Mouse (Mus musculus): ENCODE data around the gene Itgb5.

Gene Itgb5

DNA sequence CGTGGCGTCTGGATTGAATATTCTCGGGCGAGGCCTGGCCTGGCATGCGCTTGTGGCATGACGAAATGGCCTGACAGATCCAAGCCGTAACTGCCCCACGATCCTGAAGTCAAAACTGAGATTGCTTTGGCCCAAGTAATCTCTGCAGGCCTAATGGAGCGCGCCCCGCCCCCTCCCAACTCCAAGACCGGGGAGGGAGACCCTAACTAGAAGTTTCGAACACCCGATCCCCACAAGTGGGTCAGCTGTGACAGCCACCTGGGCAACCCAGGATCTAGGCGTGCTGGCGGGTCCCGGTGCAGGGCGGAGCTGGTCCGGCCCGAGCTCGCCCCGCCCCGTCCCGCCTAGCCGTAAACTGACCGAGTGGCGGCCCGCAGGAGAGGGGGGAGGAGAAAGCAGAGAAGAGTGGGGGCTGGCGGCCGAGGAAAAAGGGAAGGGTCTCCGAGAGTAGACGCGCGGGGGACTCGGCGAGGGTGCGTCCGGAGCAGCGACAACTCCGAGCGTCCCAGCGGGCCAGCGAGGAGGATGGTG is at the start of gene Itgb5:
Gene Itgb5, plus strand, starts transcription at position 365 of the 531 bp plus-strand sequence.
- peak; percentile 78 to 80 for DNase-seq (ENCODE audit: low spot score in 2 of 2)

DNA sequence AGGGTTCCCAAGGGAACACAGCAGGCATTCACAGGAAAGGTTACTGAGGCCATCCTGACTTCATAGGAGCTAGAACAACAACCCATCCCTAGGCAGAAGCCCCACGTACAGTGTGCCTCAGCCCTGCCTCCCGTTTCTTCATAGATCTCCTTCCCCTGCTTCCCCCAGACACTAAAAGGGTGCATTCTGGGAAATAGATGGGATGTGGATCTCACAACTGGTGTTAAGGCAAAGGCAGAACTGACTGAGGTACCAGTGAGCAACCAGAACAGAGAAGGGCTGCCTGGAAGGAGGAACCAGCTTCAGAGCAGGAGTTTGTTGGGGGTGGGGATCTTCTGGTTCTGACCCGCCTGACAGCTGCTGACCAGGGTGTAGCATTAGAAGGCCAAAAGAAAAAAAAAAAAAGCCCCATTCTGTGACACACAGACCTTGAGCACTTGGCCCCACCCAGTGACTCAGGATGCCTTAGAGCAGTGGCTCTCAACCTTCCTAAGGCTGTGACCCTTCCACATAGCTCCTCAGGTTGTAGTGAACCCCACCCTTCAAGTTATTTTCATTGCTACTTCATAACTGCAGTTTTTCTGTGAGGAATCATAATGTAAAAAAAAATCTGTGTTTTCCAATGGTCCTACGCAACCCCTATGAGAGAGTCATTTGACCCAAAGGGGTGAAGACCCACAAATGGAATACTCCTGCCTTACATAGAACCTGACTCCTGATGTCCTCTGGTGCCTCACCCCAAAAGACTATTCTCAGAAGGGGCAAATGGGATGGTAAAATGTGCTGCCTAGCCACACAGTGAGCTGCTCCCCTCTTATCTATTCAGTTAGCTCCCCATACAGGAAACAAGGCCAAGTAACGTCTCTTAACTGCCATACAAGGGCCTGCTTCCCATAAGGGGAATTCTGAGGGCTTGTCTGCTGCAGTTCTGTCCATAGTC is 47.4 kb upstream of the Itgb5 start:
- DNase-seq (ENCODE audit: low spot score in 2 of 2): no peak

DNA sequence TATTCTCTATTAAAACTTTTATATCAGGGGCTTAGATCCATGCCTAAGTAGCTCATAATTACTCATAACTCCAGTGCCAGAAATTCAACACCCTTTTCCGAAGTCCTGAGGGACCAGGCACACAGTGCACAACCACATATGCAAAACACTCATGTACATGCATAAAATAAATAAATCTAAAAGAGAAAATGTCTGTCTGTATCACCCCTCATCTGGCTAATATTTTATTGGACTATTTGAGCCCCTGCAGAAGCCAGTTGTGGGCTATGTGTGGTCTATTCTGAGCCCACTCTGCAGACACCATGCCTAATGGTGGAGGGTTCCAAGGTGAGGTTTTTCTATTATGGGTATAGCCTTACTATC is 46.8 kb upstream of the Itgb5 start:
- DNase-seq (ENCODE audit: low spot score in 2 of 2): no peak

DNA sequence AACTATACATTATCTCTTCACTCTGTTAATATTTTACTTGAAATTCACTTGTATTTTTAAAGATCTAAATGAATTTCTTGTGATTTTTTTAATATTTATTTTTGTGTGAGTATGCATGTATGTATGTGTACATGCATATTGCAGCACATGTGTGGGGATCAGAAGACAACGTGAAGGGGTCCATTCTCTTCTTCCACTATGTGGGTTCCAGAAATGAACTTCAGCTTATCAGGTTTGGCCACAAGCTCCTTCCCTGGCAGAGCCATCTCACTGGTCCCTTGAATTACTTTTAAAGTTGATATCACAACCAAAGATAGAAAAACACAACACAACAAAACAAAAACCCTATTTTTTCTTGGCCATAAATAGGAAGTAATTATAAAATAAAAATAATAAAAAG is 44.9 kb upstream of the Itgb5 start:
- no peak for DNase-seq (ENCODE audit: low spot score in 2 of 2)

DNA sequence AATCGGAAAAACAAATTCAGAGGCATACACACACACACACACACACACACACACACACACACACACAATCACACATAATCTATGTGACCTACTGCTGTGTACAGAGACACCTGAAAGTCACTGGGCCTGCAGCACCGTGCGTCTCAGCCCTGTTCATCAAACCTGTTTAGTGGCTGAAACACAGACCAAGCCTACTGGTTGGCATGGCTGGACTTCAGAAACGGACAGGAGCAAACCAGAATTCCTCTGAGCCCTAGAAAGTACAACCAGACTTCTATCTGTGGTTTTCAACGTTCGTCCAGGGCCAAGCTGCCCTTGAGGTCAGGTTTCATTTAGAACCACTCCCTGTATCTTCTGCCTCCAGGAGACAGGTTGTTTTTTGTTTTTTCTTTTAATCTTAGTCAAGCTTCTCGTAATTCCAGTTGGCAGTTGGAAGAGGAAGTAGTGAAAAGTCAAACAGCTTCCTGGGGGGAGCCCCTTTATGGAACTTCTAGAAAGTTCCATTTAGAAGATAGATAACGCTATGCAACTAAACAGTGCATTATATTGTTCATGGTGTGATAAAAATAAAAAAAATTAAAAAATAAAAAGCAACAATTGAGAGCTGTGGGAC is 44.3 kb upstream of the Itgb5 start:
- no peak for DNase-seq (ENCODE audit: low spot score in 2 of 2)

DNA sequence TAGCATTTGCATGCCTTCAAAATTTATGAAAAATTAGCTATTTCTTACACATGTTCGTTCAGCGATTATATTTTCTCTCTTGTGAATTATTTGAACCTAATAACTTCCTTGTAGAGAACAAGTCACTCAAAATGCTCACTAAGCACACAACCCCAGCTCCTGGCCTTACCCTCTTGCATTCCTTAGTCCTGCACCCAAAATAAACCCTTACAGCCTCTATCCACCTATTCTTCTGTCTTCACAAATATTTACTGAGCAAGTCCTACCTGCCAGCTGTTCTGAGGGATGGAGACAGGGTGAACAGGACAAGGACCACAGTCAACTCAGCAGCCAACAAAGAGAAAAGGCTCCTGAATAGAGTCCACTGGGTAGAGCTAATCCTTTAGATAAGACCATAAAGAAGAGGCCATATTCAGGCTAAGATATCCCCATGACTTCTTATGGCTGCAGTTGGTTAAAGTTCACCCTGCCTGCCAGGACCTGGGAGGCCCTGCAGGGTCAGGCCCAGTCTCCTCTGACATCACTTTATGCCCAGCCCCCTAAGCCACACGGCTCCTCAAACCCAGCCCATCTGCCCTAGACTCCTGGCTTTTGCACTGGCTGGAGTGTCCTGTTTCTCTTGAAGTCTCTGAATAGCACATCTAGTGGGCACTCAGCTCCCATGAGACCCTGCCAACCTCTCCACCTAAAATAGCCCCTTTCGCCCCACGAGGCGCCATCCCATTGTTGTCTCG is 42.6 kb upstream of the Itgb5 start:
- DNase-seq (ENCODE audit: low spot score in 2 of 2): no peak

DNA sequence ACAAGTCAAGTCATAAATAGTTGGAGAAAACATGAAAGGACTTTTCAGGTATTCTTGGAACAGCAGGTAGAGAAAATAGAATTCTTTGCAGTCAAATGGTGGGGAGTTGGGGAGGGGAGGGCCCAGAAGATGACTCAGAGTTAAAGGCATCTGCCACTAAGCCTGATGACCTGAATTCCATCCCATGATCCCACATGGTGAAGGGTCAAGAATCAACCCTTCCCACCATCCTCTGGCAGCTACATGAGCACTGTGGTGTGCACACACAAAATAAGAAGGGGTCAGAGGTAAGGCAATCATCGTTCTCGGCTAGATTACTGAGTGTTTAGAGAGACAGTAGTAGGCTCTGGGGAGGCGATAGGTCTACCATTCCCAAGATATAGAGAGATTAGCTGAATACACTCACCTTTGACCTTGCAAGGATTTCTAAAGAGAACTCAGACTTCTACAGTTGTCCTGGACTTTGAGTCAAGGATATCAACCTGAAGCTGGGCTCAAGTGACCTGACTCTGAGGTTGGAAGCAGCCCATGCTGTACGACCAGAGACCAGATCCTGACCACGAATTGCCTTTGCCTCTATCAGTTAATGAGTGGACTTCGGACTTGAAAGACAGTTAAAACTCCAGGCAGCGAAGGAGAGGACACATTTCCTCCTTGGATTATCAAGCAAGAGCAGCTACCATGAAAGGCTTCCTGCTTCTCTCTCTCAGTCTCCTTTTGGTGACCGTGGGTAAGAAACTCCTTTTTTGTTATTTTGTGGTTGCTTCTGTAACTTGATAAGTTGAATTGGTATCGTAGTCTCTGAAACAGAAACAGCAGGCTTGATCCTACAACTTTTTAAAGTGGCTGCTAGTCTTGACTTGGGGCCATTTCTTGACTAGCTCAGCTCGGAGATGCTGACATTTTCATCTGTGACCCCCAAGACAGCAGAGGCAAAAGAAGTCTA is 35.3 kb upstream of the Itgb5 start, which contains the start of gene Muc13:
Gene Muc13, plus strand, starts transcription at position 192 of the 946 bp plus-strand sequence.
- DNase-seq (ENCODE audit: low spot score in 2 of 2): no peak

DNA sequence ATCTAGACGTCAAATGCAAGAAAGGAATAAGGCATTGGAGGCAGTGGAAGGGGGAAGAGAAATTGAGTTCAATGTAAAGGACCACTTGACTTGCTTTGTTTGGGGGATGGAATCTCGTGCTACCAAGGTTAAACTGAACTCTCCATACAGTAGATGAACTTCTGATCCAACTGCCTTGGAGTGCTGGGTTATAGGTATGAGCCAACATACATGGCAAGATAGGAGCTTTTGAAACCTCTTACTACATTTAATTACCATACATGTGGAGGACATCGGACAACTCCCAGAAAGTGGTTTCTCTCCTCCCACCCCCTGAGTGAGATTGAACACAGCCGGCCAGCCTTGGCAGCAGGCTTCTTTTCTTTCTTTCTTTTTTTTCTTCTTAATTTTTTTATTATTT is 34.4 kb upstream of the Itgb5 start:
- no peak for DNase-seq (ENCODE audit: low spot score in 2 of 2)

DNA sequence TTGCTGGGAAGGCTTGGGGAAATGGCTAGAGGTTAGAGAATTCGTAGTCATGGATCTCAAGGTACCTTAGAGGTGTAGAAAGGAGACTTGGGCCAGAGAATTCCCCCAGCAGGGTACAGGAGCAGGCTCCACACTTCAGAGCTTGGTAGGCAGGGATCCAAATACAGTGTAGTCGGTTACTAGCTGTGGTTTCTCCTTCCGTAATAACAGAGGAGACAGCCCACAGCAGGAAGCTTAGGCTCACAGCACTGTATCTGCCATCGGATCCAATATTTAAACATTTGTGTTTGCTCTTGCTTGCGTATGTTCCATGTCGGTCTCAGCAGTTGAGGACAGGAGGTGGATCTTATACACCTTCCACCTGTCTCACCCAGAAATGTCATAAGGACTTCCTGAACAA is 33.6 kb upstream of the Itgb5 start:
- no peak for DNase-seq (ENCODE audit: low spot score in 2 of 2)

DNA sequence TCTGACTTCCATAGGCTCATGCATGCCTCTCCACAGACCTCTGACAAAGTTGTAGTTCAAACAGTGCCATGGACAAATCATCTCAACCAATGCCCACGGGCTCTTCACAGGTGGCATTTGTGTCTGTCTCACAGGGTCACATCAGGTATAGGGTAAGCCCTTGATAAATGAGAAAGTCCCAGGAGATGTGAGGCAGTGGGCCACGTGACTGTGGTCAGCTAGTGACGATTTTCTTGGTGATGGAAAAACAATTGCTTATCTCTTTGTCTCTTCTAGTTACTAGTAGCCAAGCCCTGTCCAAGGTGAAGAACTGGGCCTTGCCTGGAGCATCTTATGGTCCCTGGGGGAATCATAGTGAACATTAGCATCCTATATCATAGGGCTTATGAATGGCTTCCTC is 32.7 kb upstream of the Itgb5 start:
- no peak for DNase-seq (ENCODE audit: low spot score in 2 of 2)

DNA sequence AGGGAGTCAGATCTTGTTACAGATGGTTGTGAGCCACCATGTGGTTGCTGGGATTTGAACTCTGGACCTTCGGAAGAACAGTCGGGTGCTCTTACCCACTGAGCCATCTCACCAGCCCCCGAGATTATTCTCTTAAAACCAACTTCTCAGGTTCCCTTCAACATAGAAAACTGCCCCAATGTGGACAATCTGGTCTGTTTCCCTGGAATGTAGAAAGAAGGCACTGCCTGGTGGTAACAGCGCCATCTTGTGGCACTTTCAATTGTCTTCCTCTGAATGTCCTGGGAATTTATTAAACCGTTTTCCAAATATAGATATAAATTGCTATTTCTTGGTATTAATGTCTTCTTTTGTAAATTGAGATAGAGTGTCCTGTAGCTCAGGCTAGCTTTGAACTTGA is 31.6 kb upstream of the Itgb5 start:
- peak; percentile 28 to 42 for DNase-seq (ENCODE audit: low spot score in 2 of 2)

DNA sequence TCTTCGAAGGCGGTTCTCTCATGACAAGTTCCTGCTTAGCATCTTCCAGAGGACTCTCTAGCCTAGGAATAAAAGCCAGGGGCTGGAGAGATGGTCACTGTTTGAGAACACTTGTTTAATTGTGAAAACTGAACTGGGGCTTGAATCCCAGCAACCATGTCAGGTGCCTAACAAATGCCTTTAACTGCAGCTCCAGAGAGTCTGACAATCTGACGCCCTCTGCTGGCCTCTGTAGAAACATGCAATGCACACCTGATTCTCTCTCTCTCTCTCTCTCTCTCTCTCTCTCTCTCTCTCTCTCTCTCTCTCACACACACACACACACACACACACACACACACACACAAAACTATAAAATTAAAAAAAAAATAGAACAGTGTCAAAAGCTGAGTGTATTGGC is 19.5 kb upstream of the Itgb5 start:
- no peak for DNase-seq (ENCODE audit: low spot score in 2 of 2)

DNA sequence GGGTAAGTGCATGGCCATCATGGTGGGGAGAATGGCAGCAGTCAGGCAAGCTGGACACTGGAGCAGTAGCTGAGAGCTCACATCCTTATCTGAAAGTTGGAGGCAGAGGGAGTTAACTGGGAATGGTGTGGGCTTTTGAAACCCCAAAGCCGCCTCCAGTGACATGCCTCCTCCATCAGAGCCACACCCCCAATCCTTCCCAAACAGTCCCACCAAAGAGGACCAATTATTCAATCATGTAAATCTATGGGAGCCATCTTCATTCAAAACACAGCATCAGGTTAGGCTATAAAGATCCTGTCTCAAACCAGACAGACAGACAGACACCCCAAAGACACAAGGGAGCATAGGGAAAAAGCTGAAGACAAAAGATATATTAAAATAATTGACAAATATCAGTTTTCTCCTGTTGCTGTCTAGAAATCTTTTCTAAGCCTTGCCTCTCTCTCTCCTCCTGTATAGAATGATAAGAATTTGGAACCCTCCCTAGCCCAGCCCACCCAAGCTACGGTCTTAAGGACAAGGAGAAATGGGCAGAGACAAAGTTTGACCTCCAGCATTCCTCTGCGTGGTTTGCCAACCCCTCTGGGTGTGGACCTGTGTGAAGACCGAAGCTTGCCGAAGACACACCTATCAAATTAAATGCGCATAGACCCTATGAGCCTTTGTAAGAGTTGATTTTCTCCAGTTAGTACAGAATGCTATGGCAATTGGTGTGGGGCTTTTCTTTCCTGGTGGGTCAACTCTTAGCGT is 10.9 kb upstream of the Itgb5 start:
- DNase-seq (ENCODE audit: low spot score in 2 of 2): no peak

DNA sequence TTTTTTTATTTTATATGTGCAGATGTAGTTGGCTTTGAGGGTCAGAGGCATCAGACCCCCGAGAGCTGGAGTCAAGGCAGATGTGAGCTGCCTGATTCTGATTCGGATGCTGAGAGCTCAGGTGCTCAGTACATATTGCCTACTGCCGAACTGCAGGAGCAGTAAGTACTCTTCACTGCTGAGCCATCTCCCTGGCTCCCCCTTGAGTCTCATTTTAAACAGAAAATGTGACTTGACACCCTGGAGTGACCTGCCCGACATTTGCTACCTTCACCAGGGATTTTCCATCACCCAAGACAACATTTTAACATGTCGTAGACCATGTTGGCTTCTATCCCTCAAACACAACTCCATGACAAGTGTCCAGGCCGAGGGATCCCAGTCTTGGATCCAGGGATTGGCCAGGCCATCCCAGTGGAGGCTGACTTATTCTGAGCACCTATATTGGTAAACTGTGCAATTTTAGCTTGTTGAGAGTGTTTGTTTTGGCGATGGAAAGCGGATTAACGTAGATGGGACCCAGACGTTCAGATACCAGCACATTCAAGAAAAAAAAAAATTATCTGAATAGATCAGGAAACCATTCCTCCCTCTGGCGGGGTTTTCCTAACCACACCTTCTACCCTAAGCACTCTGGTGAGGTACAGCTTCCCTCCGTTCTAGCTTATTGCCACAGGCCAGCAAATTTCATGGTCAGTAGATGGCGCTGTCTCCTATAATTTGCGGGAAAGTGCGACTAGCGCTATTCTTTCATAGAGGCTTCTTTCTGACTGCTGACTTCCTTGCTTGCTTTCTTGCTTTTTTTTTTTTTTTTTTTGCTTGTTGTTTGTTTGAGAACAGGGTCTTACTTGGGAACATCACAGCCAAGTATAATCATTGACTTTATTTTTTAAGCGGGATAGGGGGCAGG is 8.9 kb upstream of the Itgb5 start:
- peak; percentile 85 to 87 for DNase-seq (ENCODE audit: low spot score in 2 of 2)

DNA sequence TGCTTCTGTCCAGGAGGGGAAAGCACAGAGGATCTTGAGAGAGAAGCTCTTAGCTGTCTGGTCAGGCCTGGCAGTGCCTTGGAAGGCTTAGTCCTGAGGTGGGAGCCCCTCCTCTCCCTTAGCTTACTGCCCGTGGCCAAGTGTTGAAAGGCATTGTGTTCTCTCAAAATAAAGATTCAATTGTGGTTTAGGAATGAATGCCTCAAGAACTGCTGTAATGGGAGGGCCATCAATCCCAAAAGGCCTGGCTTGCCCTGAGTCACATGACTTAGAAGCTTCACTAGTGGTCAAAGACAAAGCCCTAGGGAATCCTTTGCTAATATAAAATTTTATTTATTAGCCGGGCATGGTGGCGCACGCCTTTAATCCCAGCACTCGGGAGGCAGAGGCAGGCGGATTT is 4.9 kb upstream of the Itgb5 start:
- DNase-seq (ENCODE audit: low spot score in 2 of 2): no peak

DNA sequence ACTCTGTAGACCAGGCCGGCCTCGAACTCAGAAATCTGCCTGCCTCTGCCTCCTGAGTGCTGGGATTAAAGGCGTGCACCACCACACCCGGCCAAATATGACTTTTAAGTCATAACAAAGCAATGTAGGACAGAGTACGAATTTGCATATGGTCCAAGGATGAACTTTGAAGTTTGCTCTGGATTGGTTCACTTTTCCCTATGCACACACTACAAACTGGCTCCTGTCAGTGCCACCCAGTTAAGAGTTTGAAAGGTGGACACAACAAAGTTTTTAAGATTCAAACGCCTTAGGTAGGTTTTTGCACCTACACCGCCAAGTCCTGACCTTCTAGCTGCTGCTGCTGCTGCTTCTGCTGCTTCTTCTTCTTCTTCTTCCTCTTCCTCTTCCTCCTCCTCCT is 969 bp upstream of the Itgb5 start:
- DNase-seq (ENCODE audit: low spot score in 2 of 2): no peak

DNA sequence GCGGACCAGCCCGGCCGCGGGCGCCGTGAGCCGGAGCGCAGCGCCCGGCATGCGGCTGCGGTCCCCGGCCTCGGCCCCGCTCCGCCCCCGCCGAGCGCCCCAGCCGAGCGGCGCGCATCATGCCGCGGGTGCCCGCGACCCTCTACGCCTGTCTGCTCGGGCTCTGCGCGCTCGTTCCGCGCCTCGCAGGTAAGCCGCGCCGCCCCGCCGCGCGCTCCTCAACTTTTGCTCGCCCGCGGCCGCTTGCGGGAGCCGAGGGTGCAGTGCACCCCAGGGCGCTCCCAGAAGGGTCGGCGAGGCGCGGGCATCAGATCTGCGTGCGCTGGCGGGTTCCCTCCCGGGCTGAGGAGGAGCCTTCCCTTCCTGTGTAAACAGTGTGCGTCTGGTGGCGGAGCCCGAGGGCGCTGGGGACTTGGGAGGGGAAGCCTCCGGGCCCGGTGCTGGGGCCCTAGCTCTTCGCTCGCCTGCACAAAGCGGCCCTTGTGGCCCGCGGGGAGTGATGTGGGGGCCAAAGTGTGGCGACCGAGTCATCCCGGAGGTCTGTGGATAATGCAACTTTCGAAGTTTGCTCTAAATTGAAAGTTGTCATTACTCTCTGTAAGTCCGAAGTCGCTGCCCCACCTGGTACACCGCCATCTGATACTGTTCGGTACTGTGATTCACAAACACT is 512 bp downstream of the Itgb5 start:
- peak; percentile 56 to 59 for DNase-seq (ENCODE audit: low spot score in 2 of 2)

DNA sequence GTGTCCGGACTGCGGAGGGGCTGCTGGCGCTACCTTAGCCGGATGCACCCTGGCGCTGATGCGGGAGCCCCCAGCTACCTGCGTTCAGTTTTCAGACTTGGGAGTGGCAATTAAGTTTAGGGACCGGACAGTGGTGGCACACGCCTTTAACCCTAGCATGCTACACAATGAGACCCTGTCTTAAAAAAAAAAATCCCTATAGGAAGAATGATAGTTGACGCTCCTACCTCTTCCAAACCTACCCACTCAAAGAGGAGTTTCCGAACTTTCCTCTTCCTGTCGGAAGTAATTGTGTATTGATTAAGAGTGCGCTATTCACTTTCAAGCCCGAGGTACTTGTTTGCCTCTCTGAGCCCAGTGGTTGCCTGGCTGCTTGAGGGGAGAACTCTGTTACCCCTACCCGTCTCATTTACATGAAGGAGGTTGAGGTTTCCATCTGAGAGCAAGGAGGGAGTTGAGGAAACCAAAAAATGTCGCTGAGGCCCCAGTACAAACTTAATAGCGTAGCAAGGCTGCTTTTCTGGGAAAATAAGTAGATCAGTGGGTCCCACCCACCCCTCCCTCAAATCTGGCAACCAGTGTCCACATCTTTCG is 1.1 kb downstream of the Itgb5 start:
- no peak for DNase-seq (ENCODE audit: low spot score in 2 of 2)

Data from urinary bladder, postnatal 36 days (tissue).